Mouse (Mus musculus): ENCODE data around the gene Papss2.

- no peak for TF ChIP-seq CTCF (IDR thresholded peaks at IDR 0.05; ENCODE audit: borderline replicate concordance, insufficient read depth, low read length)
- no peak for TF ChIP-seq POLR2A (IDR thresholded peaks at IDR 0.05; ENCODE audit: low read depth, low read length)
Observed at GRCm38 (mm10) chr19:32614046-32614771, 18.6 kb downstream of the Papss2 start.
